Mouse (Mus musculus) heart, postnatal 36 days (tissue): ENCODE measurements at regions not wholly inside any gene's neighbourhood (a gene's known extent, or its start where the extent isn't known, plus 50 kb on each side); places are given as distances from the start of the nearest gene placed in this dataset.
A peak's percentile ranks its signal among the peaks of the same experiment; 100 is the strongest.

Experiments
- DNase-seq, 2 experiments: peaks; one replicate each; pipeline ENCODE4 v3.0.0; 2021 to 2022
- intact Hi-C: fragments of 180-260 bp; cut with DNase I; formaldehyde crosslinking; loops from one replicate; pipeline ENCODE4 v1.15.1; 2025

DNA sequence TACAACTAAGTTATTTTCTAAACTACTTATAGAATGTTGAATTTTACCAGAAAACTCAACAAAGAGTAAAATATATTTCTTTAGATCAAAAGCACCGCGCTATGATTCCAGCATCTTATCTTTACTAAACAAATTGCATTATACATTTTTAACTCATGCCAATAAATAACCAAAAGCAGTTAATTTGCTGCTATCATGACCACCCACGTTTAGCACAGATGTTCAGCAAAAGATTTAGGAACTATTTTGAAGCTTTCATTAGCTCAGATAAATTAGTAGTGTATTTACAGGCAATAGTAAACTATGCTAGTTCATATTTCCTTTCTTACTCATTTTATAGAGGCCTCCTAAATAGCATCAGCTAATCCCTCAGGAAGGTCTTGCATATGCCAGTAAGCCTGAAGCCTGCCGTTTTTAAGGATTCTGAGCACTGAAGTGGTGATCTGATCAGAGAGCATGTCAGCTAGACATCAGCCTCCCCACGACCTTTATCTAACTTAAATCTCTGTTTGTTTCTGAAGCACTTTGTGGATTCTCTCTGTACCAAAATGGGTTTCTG lies 176.3 kb upstream of the Itga4 start:
- intact Hi-C loops: no loop called here
- DNase-seq: no peak

DNA sequence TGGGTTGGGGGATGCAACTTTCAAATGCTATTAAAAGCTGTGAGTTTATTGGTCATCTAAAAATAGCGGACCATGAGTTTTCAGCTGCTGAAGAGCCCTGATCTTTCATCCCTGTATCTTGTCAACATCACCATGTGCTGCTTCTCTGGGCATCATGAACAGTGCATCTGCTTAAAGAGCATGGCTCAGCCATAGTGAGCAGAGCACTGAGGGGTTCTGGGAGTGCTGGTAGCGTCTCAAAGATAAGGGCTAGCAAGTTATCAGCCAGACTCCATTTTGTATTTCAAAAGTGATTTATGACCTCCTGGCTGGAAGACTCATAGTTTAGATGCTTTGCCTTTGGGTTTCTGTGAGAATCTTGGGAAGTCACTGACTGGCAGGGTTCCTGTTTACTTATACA lies 173.5 kb upstream of the Itga4 start:
- DNase-seq: no peak
- intact Hi-C loops: no loop called here

DNA sequence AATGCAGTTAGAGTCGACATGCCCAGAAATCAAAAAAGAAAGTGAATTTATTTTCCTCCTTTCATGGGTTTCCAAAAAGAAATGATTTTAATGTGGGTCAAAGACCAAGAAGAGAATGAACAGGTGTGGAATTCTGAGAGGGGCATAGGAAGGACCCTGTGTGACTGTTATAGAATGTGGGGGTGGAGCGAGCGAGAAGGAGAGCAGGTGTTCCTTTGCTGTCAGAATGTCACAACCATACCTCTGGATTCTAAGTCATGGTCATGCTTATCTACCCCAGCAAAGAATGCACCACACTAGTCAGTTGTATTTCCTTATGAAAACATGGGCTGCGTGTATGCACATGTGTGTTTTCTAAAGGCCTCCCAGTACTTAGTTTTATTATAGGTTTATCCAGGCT lies 168.9 kb upstream of the Itga4 start:
- intact Hi-C loops: loop anchor here (5.0 kb wide), 1 partner anchor 171 kb away; the partner anchor contains the start of gene Itga4
- DNase-seq: no peak

DNA sequence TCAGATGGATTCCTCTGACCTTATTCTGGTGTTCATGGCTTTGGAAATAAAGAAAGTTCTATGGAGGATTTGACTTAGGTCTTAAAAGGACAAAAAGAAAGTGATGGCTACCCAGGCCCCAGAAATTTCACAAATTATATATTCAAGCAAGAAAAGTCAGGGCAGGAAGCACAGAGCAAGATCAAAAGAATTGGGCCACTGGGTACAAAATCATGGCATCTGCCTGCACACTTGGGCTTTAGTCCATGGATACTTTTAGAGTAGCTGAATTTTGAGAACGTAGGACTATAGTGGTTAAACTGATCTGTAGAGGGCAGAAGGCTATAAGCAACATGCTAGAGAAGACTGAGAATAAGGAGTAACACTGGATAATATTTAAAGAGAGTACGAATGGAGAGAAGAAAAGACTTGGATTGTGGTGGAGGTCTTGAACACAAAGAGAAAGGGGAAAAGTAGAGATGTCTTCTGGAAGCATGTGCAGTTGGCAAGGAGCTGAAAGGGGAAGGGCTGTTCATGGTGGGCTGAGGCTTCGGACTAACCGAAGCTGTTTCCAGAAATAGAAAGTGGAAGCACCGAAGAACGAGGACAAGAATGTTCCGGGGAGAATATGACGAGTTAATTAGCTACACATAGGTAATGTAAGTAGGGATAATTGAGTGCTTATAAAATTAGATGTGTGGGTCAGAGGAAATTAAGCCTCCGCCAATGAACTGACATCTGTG lies 168.2 kb upstream of the Itga4 start:
- DNase-seq: peak in 1 of 2 experiments; percentile 8
- intact Hi-C loops: loop anchor here (5.0 kb wide), 1 partner anchor 170 kb away; the partner anchor contains the start of gene Itga4

DNA sequence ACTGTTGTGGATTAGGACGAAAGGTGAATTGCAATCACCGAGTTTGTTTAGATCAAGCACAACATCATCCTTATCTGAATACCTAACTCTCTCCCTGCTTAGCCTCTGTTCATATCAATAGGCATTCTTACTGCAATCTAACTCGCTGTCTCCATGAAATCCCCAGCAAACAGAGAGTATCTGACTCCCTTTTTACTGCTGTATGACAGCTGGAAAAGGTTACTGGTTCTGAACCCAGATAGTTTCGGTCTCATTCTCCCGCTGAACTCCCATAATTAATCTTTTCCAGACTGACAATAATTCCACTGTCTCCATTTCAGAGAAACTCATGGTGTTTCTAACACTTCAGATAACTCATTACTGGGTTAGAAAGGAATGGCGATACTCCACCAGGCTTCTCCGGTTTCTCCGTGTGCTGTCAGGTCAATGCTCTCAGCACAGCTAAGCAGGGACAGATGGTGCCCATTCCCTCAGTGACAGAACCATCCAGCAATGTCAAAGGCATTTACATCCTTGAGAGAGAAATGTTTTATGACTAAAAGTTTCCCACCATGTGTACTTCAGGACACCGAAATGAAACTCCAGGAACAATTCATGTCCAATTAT lies 167.5 kb upstream of the Itga4 start:
- DNase-seq: no peak

DNA sequence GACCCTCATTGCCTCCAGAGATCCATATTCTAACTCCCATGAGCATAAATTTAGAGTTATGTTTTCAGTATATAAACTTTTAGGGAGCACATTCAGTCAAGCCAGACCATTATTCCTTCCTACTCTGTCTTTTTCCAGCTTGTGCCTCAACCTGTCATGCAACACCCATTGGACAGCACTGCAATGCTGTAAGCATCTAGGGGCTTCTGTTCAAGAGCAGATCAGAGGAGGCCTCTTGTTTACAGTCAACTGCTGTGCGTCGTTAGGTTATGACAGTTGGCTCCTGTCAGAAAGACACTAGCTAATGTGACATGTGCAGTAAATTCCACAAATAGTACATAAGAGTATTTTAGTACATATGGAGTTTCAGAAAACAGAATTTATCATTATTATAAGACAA lies 165.0 kb upstream of the Itga4 start:
- intact Hi-C loops: no loop called here
- no peak for DNase-seq

More for the DNA sequence above, 167.5 kb upstream of the Itga4 start:
- intact Hi-C loops: loop anchor here (5.0 kb wide), 1 partner anchor 170 kb away; the partner anchor contains the start of gene Itga4

DNA sequence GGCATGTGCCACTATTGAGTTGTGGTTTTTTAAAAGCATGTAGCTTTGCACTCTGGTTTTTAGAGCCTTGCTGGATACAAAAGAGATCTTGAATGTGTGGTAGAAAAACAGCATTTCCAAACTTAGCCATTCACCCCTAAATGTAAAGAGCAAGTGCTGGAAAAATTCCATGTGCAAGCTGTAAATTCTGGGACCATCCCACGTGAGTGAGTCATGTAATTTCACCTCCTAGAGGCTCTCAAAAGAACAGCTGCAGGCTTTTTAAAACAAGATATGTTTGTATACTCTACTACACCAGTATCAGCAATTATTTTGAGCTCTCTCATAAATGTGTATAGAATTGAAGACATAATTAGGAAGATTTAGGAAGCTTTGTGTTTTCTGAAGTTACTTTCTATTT lies 160.9 kb upstream of the Itga4 start:
- DNase-seq: no peak
- intact Hi-C loops: no loop called here

DNA sequence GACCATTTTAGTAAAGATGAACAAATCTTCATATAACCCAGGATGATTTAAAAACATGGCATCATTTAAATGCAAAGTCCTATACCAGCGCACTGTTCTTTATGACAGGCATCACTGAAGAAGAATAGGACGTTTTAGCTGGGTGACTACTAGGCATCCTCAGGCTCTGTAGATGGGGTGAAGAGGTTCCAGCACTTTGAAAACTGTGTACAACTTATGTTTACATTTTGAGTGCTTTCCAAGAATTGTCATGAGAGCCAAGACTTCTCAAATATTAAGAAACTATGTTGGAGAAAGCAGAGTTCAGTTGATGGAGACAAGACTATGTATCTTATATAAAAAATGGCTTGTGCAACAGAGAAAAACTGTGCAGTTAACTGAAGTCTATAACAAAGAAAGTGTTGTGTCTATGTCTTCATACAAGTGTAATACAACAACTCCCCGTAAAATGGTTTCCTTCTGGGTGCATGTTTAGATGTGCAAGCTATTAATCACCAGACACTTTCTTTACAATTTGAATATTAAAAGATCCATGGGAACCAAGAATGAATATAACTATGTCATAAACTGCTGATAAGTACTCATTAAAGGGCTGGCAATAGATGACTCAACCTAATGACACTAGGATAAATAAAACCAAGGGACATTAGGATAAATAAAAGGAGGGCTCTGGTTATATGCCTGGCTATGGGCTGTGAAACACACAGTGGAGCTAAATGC lies 158.5 kb upstream of the Itga4 start:
- intact Hi-C loops: no loop called here
- DNase-seq: no peak

DNA sequence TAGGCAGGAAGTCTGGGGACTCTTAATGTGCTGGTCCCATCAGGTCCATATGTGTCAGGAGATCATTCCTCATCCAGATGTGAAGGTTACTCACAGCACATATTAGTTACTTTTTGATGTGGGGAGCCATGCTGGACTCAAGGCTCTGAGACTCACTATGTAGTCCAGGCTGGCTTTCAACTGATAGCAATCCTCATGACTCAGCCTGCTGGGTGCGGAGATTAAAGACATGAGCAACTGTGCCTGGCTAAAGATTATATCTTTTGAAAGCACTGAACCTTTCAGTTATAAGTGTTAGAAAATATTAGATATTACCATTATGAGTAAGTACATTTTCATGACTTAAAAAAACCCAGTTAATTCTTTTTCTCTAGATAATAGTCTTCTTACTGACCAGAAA lies 155.6 kb upstream of the Itga4 start:
- DNase-seq: no peak
- intact Hi-C loops: no loop called here

DNA sequence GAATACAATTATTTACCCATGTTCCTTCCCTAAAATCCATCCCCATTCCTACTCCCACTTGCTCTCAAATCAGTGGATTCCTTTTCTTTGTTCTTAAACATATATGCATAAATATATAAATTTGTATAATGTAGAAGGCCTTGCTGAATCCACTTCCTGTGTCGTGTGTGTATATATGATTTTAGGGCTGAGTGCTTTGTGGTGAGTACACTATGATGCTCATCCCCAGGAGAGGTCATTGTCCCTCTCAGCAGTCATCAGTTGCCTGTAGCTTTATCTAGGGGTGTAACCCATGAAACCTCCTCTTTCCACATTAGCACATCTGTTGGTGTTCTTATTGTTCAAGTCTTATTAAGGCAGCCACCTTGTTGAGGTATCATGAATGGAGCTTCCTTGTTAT lies 143.6 kb upstream of the Itga4 start:
- intact Hi-C loops: no loop called here
- no peak for DNase-seq

DNA sequence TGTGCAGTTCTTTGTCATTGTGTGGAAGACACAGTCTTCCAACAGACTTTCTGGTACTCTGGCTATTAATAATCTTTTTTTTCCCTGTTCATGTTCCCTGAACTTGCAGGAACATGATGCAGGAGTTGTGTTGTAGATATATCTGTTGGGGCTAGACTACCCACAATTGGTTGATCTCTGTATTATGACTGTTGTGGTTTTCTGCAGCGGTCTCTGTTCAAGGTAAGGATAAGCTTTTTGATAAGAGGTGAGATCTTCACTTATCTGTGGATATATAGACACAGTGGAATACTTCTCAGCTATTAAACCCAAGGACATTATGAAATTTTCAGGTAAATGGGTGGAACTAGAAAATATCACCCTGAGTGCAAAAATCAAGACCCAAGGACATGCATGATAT lies 143.2 kb upstream of the Itga4 start:
- intact Hi-C loops: no loop called here
- DNase-seq: no peak

DNA sequence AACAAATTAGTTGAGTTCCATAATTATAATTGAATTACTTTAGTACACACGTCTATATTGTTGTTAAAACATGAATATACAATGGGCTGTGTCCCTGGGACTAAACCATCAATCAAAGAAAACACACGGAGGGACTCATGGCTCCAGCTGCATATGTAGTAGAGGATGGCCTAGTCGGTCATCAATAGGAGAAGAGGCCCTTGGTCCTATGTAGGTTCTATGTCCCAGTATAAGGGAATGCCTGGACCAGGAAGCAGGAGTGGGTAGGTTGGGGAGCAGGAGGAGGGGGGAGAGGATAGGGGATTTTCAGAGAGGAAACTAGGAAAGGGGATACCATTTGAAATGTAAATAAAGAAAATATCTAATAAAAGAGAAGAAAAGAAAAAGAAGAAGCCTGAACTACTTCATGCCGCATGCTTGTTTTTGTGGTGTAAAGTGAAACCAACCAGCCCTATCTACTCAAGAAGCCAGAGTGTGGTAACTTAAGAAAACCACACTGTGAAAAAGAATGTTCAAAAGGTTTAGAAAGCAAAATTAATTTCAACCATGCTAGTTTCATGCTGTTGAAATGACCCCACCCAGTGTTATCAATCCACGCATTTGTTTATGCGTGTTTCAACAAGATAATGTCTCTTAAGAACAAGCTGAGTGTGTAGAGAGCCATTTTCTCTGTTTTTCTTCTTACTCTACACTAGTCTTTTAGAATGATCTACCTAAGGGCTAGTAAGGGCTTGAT lies 134.4 kb upstream of the Itga4 start:
- intact Hi-C loops: no loop called here
- no peak for DNase-seq

DNA sequence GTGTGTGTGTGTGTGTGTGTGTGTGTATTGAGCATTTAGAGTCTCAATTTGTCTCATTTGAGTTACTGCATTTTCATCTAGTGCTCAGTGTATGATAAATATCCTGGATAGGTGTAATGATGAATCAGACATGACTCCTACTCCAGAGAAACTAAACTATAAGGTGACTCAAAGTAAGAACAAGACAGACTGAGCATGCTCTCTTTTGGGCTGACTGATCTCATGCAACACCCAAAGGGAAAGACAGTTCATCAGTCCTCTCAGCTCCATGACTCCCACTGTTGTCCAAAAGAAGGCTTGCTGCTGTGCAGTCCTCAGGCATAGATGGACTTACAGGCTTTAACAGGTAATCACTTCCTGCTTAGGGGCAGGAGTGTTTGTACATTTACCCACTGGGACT lies 132.7 kb upstream of the Itga4 start:
- no peak for DNase-seq
- intact Hi-C loops: no loop called here

DNA sequence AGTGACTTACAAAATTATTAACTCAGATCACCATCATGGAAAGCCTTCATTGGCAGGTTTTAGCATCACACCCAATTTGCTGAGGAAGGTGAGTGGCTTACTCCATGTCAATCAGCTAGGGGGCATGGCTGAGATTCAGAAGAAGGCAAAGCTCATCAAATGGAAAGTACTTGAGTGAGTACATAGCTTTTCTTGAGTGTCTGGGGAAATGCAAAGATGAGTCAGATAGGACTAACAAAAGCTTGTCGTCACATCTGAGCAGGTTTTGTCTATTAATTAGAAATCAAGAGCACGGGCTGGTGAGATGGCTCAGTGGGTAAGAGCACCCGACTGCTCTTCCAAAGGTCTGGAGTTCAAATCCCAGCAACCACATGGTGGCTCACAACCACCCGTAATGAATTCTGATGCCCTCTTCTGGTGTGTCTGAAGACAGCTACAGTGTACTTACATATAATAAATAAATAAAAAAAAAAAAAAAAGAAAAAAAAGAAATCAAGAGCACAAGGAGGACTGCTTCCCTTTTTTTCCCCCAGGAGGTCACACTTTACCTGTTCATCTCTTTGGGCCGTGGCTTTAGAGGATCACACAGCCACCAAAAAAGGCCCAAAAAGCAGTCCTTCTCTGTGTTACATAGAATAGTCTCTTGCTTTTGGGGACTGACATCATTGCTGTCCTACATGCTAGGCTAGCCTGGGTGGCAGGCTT lies 130.8 kb upstream of the Itga4 start:
- no peak for DNase-seq
- intact Hi-C loops: no loop called here

DNA sequence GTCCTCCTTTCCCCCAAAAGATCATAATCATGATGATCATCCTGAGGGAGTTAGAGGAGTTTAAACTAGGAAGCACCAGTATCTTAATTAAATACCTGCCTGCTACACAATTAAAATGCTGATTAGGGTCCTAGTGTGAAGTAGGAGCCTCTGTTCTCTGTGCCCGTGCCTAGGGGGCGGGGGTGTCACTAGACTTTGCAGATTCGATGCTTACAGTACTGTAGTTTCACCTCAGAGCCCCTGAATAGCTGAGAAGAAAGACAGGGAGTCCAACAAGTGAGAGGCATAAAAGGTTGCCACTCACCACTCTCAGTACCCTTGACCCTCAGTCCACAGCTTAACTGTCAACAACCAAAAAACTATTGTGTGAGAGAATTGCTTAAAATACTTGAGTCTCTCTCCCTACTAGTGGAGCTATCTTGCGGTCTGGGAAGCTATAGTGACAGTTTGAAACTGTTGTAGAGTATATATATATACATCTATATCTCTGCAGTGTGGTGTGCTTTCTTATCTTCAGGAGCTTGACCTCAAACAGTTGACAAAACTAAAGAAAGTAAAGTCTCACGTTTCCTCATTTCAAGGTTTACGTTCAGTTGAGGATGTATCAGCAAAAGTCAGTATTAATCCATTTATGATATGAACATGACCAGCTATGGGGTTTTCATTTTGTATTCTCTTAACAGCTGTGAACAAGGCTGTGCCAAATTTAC lies 128.9 kb upstream of the Itga4 start:
- intact Hi-C loops: no loop called here
- DNase-seq: no peak

DNA sequence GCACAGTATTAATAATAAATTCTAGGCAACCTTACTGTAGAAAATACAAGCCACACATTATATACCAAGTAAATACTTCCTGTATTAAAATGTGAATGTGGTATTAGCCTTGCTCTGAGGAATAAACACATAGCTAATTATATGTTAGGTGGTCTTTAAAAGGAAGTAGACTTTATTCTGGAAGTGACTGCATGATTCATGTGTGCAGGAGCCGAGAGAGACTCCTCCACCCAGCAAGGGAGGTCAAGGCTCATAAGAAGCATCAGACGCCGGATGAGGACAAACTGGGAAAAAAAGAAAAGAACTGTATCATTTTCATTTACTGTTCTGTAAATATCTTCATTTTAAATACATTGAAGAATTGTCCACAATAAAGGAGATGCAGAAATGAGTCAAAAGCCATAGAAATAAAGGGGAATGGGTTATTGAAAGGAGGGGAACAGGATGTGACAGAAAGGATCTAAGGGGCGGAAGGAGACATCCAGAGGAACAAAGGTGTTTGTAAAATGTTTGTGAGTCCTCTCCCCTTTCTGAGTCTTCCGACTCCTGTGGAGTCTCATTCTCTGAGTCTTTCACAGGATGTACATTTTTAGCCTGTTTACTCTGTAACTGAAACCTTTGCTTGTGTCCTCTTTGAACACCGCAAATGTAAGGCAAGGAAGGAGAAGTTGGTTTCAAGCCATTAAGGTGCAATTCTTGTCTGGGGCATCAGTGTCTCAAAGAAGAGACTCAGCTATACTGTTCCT lies 128.1 kb upstream of the Itga4 start:
- DNase-seq: no peak
- intact Hi-C loops: no loop called here

DNA sequence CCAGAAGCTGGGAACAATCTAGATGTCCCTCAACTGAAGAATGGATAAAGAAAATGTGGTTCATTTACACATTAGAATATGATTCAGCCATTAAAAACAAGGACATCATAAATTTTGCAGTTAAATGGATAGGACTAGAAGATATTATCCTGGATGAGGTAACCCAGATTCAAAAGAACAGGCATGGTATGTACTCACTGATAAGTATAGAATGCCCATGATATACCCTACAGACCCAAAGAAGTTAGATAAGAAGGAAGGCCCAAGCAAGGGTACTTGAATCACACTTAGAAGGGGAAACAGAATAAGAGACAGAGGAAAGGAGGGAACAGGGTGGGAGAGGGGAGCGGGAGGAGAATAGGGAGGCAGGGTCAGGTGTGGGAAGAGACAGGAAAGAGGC lies 127.4 kb upstream of the Itga4 start:
- no peak for DNase-seq
- intact Hi-C loops: no loop called here

DNA sequence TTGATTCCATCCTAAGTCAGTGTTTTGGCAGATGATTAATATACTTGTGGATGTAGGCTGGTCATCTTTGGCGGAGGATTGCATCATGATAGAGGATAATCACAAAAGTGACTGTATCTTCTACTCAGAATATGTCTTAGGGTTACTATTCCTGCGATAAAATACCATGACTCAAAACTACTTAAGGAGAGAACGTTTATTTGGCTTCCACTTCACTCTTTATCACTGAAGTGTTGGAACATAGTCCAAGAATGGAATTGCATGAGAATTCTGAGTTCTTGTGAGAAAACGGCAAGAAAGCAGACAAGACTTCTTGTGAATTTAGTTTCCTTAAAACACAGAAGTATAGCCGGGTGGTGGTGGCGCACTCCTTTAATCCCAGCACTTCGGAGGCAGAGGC lies 124.6 kb upstream of the Itga4 start:
- intact Hi-C loops: no loop called here
- DNase-seq: no peak

DNA sequence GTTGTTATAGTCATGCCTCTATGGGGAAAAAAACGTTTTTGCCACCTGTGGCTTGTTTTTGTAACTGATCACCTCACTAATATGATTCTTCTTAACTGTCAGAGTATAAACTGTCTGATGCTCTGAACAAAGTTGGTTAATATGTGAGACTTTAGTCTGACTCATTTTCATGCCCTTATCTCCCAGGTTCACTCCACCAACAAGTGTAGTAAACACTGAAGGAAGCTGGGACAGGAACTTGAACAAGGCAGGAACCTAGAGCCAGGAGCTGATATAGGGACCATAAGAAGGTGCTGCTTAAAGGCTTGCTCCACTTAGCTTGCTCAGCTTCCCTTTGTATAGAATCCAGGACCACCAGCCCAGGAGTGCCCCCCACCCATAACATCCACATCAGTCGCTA lies 124.0 kb upstream of the Itga4 start:
- intact Hi-C loops: no loop called here

More for the DNA sequence above, 124.0 kb upstream of the Itga4 start:
- no peak for DNase-seq
